Mouse (Mus musculus): ENCODE measurements around the gene Bnip2. TPM values are rescaled to one million over a fixed set of nuclear protein-coding genes. Genes with fewer than 3 reads are reported as not detected.

Bnip2 gene
- polyA plus RNA-seq (2012; rRNA removed): 16.1 and 19.0 TPM in 2 replicates

GRCm38 (mm10) chr9:69989303-69990121 lies at the start of gene Bnip2:
Gene Bnip2 (plus strand): TSS chr9:69989466.
- TF ChIP-seq CTCF (IDR thresholded peaks at IDR 0.05; ENCODE audit: extremely low read depth, insufficient read depth, insufficient read length, insufficient replicate concordance) (no peak), POLR2A (IDR thresholded peaks at IDR 0.05; ENCODE audit: low read depth, low read length) (peak; percentile 32; the same call in 1 of the 2 replicates)
- H3K4me3 ChIP-seq (ENCODE audit: extremely low read depth, insufficient read depth, insufficient read length): peak within 1 kb of the TSS; percentile 98
- peaks cover 3% of the 10 kb centered on the region for H3K4me1 ChIP-seq (ENCODE audit: control insufficient read depth, insufficient read depth, insufficient read length)
- peak; percentile 44 to 91 for DNase-seq (ENCODE audit: low read depth in 1 of 2, low spot score in 2 of 2)
- under 1% methylated on average over 75 of the region's 76 CpGs for WGBS
- no peaks in the 10 kb centered on the region; the same call in 1 of the 2 replicates for H3K36me3 ChIP-seq (ENCODE audit: control insufficient read depth, insufficient read depth, low read length)
- peak within 1 kb of the TSS; percentile 96 for H3K27ac ChIP-seq (ENCODE audit: insufficient read depth, low read length)
- H3K27me3 ChIP-seq (ENCODE audit: control insufficient read depth, insufficient read depth, low read length): no peaks in the 10 kb centered on the region

DNA sequence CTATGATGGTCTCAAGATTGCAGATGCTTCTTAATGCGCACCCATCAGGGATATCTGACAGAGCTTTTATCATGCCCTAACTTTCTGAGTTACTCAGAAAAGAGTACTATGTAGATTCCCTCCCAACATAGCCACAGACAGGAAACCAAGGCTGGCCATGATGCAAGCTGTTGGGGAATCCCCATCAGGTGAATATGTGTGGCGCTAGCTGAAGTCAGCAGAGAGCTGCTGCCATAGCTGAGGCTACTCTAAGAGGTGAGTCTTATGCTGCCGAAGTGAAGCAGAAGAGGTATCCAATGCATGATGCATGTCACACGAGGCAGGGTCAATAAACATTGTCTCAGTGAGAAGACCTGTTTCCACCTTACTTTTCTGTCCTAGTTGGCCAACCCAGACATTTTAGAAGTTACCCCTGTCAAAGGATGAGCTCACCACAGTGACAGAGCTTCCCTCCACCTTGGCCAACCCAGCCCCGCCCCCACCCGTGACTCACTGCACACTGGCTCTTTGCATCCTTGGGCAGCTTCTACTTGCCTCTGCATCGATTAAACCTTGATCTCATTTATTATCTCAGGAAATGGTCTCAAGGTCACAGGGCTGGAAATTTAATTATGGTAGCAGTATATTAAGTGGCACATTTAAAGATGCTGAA lies 48.3 kb upstream of the Bnip2 start:
- no peak for TF ChIP-seq CTCF (IDR thresholded peaks at IDR 0.05; ENCODE audit: extremely low read depth, insufficient read depth, insufficient read length, insufficient replicate concordance)
- no peak for TF ChIP-seq POLR2A (IDR thresholded peaks at IDR 0.05; ENCODE audit: low read depth, low read length)
- 64% methylated on average over 7 of the region's 7 CpGs for WGBS
- H3K36me3 ChIP-seq (ENCODE audit: control insufficient read depth, insufficient read depth, low read length): no peaks in the 10 kb centered on the region
- no peak for DNase-seq (ENCODE audit: low read depth in 1 of 2, low spot score in 2 of 2)
- no peaks in the 10 kb centered on the region for H3K27me3 ChIP-seq (ENCODE audit: control insufficient read depth, insufficient read depth, low read length)
- H3K4me3 ChIP-seq (ENCODE audit: extremely low read depth, insufficient read depth, insufficient read length): no peak overlapping the region
- no peak overlapping the region for H3K27ac ChIP-seq (ENCODE audit: insufficient read depth, low read length)
- H3K4me1 ChIP-seq (ENCODE audit: control insufficient read depth, insufficient read depth, insufficient read length): no peaks in the 10 kb centered on the region

DNA sequence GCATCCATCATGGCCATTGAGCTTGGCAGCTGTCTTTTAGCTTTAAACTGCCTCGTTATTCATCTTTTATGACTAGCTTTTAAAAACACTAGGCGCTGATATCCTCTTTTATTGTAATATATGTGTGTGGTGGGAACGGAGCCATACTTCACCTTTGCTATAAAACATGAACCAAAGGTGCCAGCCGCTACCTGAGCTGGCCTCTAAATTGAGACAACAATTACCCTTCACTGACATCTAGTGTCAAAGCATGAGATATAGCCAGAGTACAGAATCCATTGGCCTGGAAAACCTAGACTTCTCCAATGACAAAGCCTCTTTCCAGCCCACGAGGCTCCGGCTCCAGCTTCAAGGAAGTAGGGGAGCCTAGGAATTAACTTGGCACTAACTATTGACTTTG lies 47.7 kb upstream of the Bnip2 start:
- no peak for TF ChIP-seq CTCF (IDR thresholded peaks at IDR 0.05; ENCODE audit: extremely low read depth, insufficient read depth, insufficient read length, insufficient replicate concordance)
- TF ChIP-seq POLR2A (IDR thresholded peaks at IDR 0.05; ENCODE audit: low read depth, low read length): no peak
- Histone ChIP-seq H3K36me3 (ENCODE audit: control insufficient read depth, insufficient read depth, low read length) (no peaks in the 10 kb centered on the region), H3K4me3 (ENCODE audit: extremely low read depth, insufficient read depth, insufficient read length) (no peak overlapping the region), H3K27ac (ENCODE audit: insufficient read depth, low read length) (no peak overlapping the region), H3K27me3 (ENCODE audit: control insufficient read depth, insufficient read depth, low read length) (no peaks in the 10 kb centered on the region), H3K4me1 (ENCODE audit: control insufficient read depth, insufficient read depth, insufficient read length) (no peaks in the 10 kb centered on the region)
- 94% methylated on average over 6 of the region's 6 CpGs for WGBS
- no peak for DNase-seq (ENCODE audit: low read depth in 1 of 2, low spot score in 2 of 2)

GRCm38 (mm10) chr9:69948964-69949363 lies 40.3 kb upstream of the Bnip2 start:
- peak; percentile 26 to 59 for DNase-seq (ENCODE audit: low read depth in 1 of 2, low spot score in 2 of 2)
- TF ChIP-seq POLR2A (IDR thresholded peaks at IDR 0.05; ENCODE audit: low read depth, low read length) (no peak), CTCF (IDR thresholded peaks at IDR 0.05; ENCODE audit: extremely low read depth, insufficient read depth, insufficient read length, insufficient replicate concordance) (peak; percentile 89; the same call in 1 of the 2 replicates)
- Histone ChIP-seq H3K4me1 (ENCODE audit: control insufficient read depth, insufficient read depth, insufficient read length) (no peaks in the 10 kb centered on the region), H3K4me3 (ENCODE audit: extremely low read depth, insufficient read depth, insufficient read length) (no peak overlapping the region), H3K36me3 (ENCODE audit: control insufficient read depth, insufficient read depth, low read length) (no peaks in the 10 kb centered on the region), H3K27ac (ENCODE audit: insufficient read depth, low read length) (no peak overlapping the region), H3K27me3 (ENCODE audit: control insufficient read depth, insufficient read depth, low read length) (no peaks in the 10 kb centered on the region)
- WGBS: 18% methylated on average over 2 of the region's 2 CpGs

- Histone ChIP-seq H3K27me3 (ENCODE audit: control insufficient read depth, insufficient read depth, low read length) (no peaks in the 10 kb centered on the region), H3K4me1 (ENCODE audit: control insufficient read depth, insufficient read depth, insufficient read length) (no peaks in the 10 kb centered on the region), H3K4me3 (ENCODE audit: extremely low read depth, insufficient read depth, insufficient read length) (no peak overlapping the region), H3K36me3 (ENCODE audit: control insufficient read depth, insufficient read depth, low read length) (no peaks in the 10 kb centered on the region), H3K27ac (ENCODE audit: insufficient read depth, low read length) (no peak overlapping the region)
- 82% methylated on average over 4 of the region's 4 CpGs for WGBS
- DNase-seq (ENCODE audit: low read depth in 1 of 2, low spot score in 2 of 2): no peak
- TF ChIP-seq POLR2A (IDR thresholded peaks at IDR 0.05; ENCODE audit: low read depth, low read length) (no peak), CTCF (IDR thresholded peaks at IDR 0.05; ENCODE audit: extremely low read depth, insufficient read depth, insufficient read length, insufficient replicate concordance) (no peak)
Measured at GRCm38 (mm10) chr9:69949641-69950040, 39.6 kb upstream of the Bnip2 start.

- Histone ChIP-seq H3K36me3 (ENCODE audit: control insufficient read depth, insufficient read depth, low read length) (no peaks in the 10 kb centered on the region), H3K27ac (ENCODE audit: insufficient read depth, low read length) (no peak overlapping the region), H3K4me1 (ENCODE audit: control insufficient read depth, insufficient read depth, insufficient read length) (no peaks in the 10 kb centered on the region), H3K27me3 (ENCODE audit: control insufficient read depth, insufficient read depth, low read length) (no peaks in the 10 kb centered on the region), H3K4me3 (ENCODE audit: extremely low read depth, insufficient read depth, insufficient read length) (no peak overlapping the region)
- no peak for TF ChIP-seq CTCF (IDR thresholded peaks at IDR 0.05; ENCODE audit: extremely low read depth, insufficient read depth, insufficient read length, insufficient replicate concordance)
- TF ChIP-seq POLR2A (IDR thresholded peaks at IDR 0.05; ENCODE audit: low read depth, low read length): no peak
- WGBS: 89% methylated on average over 6 of the region's 6 CpGs
- DNase-seq (ENCODE audit: low read depth in 1 of 2, low spot score in 2 of 2): no peak
Measured at GRCm38 (mm10) chr9:69961007-69961406, 28.3 kb upstream of the Bnip2 start.
